Mouse (Mus musculus): Measurements from ENCODE around the gene Wdr83os. TPM values are rescaled to one million over a fixed set of nuclear protein-coding genes. Genes with fewer than 3 reads are reported as not detected.

Wdr83os gene
- polyA plus RNA-seq (2016; fragmentation: Nextera tagmentation; extraction: Ambion mirVana): 97.0 and 105 TPM in 2 replicates

GRCm38 (mm10) chr8:85080532-85081215 lies at the start of gene Wdr83os:
Wdr83os (plus strand) TSS chr8:85080740.
- Histone ChIP-seq H3K36me3 (peaks cover 35% of the 10 kb centered on the region), H3K9me3 (no peaks in the 10 kb centered on the region), H3K27ac (peak within 1 kb of the TSS; percentile 86), H3K27me3 (ENCODE audit: insufficient read depth, poor library complexity, severe bottlenecking) (no peaks in the 10 kb centered on the region), H3K4me1 (peaks cover 41% of the 10 kb centered on the region), H3K4me3 (peak within 1 kb of the TSS; percentile 90)
- WGBS: under 1% methylated on average over 30 of the region's 30 CpGs
- peak; percentile 88 for DNase-seq (ENCODE audit: low spot score)

GRCm38 (mm10) chr8:85032622-85033311 lies 47.8 kb upstream of the Wdr83os start:
- Histone ChIP-seq H3K4me3 (no peak overlapping the region), H3K36me3 (peaks cover 49% of the 10 kb centered on the region), H3K9me3 (no peaks in the 10 kb centered on the region), H3K27ac (no peak overlapping the region), H3K4me1 (peaks cover 32% of the 10 kb centered on the region), H3K27me3 (ENCODE audit: insufficient read depth, poor library complexity, severe bottlenecking) (no peaks in the 10 kb centered on the region)
- DNase-seq (ENCODE audit: low spot score): no peak
- 78% methylated on average over 4 of the region's 4 CpGs for WGBS

GRCm38 (mm10) chr8:85033867-85034266 lies 46.7 kb upstream of the Wdr83os start:
- no peaks in the 10 kb centered on the region for H3K9me3 ChIP-seq
- peaks cover 49% of the 10 kb centered on the region for H3K36me3 ChIP-seq
- H3K4me1 ChIP-seq: peaks cover 31% of the 10 kb centered on the region
- no peak for DNase-seq (ENCODE audit: low spot score)
- WGBS: 37% methylated on average over 1 of the region's 1 CpGs
- no peak overlapping the region for H3K4me3 ChIP-seq
- H3K27ac ChIP-seq: no peak overlapping the region
- no peaks in the 10 kb centered on the region for H3K27me3 ChIP-seq (ENCODE audit: insufficient read depth, poor library complexity, severe bottlenecking)

- Histone ChIP-seq H3K27me3 (ENCODE audit: insufficient read depth, poor library complexity, severe bottlenecking) (no peaks in the 10 kb centered on the region), H3K9me3 (no peaks in the 10 kb centered on the region), H3K36me3 (peaks cover 41% of the 10 kb centered on the region), H3K4me3 (peak overlapping the region; percentile 85), H3K4me1 (peaks cover 26% of the 10 kb centered on the region), H3K27ac (peak overlapping the region; percentile 96)
- peak; percentile 91 for DNase-seq (ENCODE audit: low spot score)
- 2% methylated on average over 13 of the region's 13 CpGs for WGBS
Measured at GRCm38 (mm10) chr8:85034764-85035163, 45.8 kb upstream of the Wdr83os start.

GRCm38 (mm10) chr8:85035165-85035727 lies 45.3 kb upstream of the Wdr83os start:
- H3K9me3 ChIP-seq: no peaks in the 10 kb centered on the region

GRCm38 (mm10) chr8:85035728-85036310 lies 44.7 kb upstream of the Wdr83os start:
- WGBS: 2% methylated on average over 15 of the region's 15 CpGs
- peaks cover 42% of the 10 kb centered on the region for H3K36me3 ChIP-seq

More at GRCm38 (mm10) chr8:85035165-85035727, 45.3 kb upstream of the Wdr83os start:
- Histone ChIP-seq H3K27ac (peak overlapping the region; percentile 96), H3K4me1 (peaks cover 26% of the 10 kb centered on the region), H3K36me3 (peaks cover 41% of the 10 kb centered on the region), H3K4me3 (peak overlapping the region; percentile 85), H3K27me3 (ENCODE audit: insufficient read depth, poor library complexity, severe bottlenecking) (no peaks in the 10 kb centered on the region)
- WGBS: 7% methylated on average over 12 of the region's 12 CpGs
- DNase-seq (ENCODE audit: low spot score): no peak

GRCm38 (mm10) chr8:85036381-85036717 lies 44.2 kb upstream of the Wdr83os start:
- Histone ChIP-seq H3K36me3 (peaks cover 43% of the 10 kb centered on the region), H3K27me3 (ENCODE audit: insufficient read depth, poor library complexity, severe bottlenecking) (no peaks in the 10 kb centered on the region), H3K4me1 (peaks cover 26% of the 10 kb centered on the region), H3K9me3 (no peaks in the 10 kb centered on the region), H3K4me3 (peak overlapping the region; percentile 85), H3K27ac (peak overlapping the region; percentile 96)
- under 1% methylated on average over 9 of the region's 9 CpGs for WGBS
- DNase-seq (ENCODE audit: low spot score): no peak

More at GRCm38 (mm10) chr8:85035728-85036310, 44.7 kb upstream of the Wdr83os start:
- H3K9me3 ChIP-seq: no peaks in the 10 kb centered on the region
- peak overlapping the region; percentile 85 for H3K4me3 ChIP-seq
- H3K27ac ChIP-seq: peak overlapping the region; percentile 96
- peaks cover 26% of the 10 kb centered on the region for H3K4me1 ChIP-seq
- H3K27me3 ChIP-seq (ENCODE audit: insufficient read depth, poor library complexity, severe bottlenecking): no peaks in the 10 kb centered on the region
- DNase-seq (ENCODE audit: low spot score): no peak

- peak; percentile 97 for DNase-seq (ENCODE audit: low spot score)
- Histone ChIP-seq H3K4me3 (peak within 1 kb of the TSS; percentile 85), H3K4me1 (peaks cover 26% of the 10 kb centered on the region), H3K27me3 (ENCODE audit: insufficient read depth, poor library complexity, severe bottlenecking) (no peaks in the 10 kb centered on the region), H3K27ac (peak within 1 kb of the TSS; percentile 96), H3K36me3 (peaks cover 43% of the 10 kb centered on the region), H3K9me3 (no peaks in the 10 kb centered on the region)
- WGBS: 1% methylated on average over 51 of the region's 59 CpGs
Measured at GRCm38 (mm10) chr8:85036718-85037365, 43.7 kb upstream of the Wdr83os start, which contains the start of gene Tnpo2. Tnpo2 (plus strand) TSS chr8:85036915.

- H3K36me3 ChIP-seq: peaks cover 43% of the 10 kb centered on the region
Measured at GRCm38 (mm10) chr8:85037366-85037680, 43.2 kb upstream of the Wdr83os start.

DNA sequence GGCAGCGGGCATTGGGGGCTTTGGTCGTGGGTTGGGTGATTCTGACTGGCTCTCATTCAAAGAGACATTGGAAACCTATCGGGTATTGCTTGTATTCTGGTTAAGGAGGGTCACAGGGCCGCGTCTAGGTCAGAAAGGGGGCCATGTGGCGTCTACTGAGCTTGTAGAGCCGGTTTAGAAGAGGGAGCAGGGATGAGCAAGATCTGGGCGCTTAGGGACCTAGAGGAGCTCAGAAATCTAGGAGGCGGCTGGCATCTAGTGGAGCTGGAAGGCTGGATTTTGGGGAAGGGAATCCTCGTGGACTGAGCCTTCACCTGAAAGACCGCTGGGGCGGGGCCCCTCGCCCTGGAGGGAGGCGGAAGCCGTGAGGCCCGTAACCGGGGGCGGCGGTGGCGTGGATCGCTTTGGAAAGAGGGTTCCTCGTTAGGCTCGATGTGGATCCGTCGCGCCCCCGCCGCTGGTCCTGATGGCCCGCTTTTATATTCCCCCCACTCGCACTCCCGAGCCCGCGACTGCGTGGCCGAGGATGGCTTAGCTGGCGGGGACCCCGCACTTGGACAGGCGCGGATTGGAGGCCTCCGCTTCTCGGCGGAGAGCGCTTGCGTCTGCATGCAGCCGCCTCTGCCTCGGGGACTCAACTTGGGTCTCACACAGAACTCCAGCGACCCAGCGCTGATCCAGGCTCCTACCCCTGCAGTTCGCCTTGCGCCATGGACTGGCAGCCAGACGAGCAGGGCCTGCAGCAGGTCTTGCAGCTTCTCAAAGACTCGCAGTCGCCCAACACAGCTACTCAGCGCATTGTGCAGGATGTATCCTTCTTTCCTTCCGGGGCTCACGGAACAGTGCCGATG lies 42.6 kb upstream of the Wdr83os start:
- Histone ChIP-seq H3K27me3 (ENCODE audit: insufficient read depth, poor library complexity, severe bottlenecking) (no peaks in the 10 kb centered on the region), H3K4me1 (peaks cover 26% of the 10 kb centered on the region), H3K27ac (peak overlapping the region; percentile 96), H3K36me3 (peaks cover 42% of the 10 kb centered on the region), H3K4me3 (peak overlapping the region; percentile 85), H3K9me3 (no peaks in the 10 kb centered on the region)
- peak; percentile 89 for DNase-seq (ENCODE audit: low spot score)
- WGBS: under 1% methylated on average over 57 of the region's 57 CpGs

More at GRCm38 (mm10) chr8:85037366-85037680, 43.2 kb upstream of the Wdr83os start:
- H3K27ac ChIP-seq: peak overlapping the region; percentile 96
- under 1% methylated on average over 14 of the region's 14 CpGs for WGBS
- H3K9me3 ChIP-seq: no peaks in the 10 kb centered on the region
- peak overlapping the region; percentile 85 for H3K4me3 ChIP-seq
- peaks cover 26% of the 10 kb centered on the region for H3K4me1 ChIP-seq
- no peak for DNase-seq (ENCODE audit: low spot score)
- H3K27me3 ChIP-seq (ENCODE audit: insufficient read depth, poor library complexity, severe bottlenecking): no peaks in the 10 kb centered on the region

- no peak for DNase-seq (ENCODE audit: low spot score)
Measured at GRCm38 (mm10) chr8:85043619-85044018, 36.9 kb upstream of the Wdr83os start.

DNA sequence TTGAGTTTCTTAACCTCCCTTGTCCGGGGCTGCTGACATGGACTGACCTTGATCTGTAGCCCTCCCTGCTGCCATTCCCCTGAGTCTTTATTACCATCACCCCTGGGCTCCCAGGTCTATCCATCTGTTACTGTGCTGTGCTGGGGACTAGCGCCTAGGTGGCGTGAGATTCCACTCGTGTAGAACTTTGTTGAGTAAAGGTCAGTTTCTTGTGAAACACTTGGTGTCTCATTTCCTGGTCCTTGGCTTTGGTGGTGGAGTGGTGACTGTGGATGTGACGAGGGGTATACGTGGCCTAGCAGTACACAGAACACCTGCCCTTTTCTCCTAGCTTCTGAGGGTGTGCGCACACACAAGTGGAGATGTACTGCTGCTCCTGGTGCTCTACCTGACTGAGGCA lies 23.2 kb upstream of the Wdr83os start:
- no peak for DNase-seq (ENCODE audit: low spot score)
- H3K9me3 ChIP-seq: no peaks in the 10 kb centered on the region
- no peaks in the 10 kb centered on the region for H3K27me3 ChIP-seq (ENCODE audit: insufficient read depth, poor library complexity, severe bottlenecking)
- H3K27ac ChIP-seq: no peak overlapping the region
- 85% methylated on average over 7 of the region's 7 CpGs for WGBS
- peaks cover 15% of the 10 kb centered on the region for H3K4me1 ChIP-seq
- H3K4me3 ChIP-seq: no peak overlapping the region
- peaks cover 51% of the 10 kb centered on the region for H3K36me3 ChIP-seq

More at GRCm38 (mm10) chr8:85043619-85044018, 36.9 kb upstream of the Wdr83os start:
- WGBS: 91% methylated on average over 6 of the region's 6 CpGs
- no peaks in the 10 kb centered on the region for H3K9me3 ChIP-seq
- H3K4me3 ChIP-seq: no peak overlapping the region
- H3K4me1 ChIP-seq: peaks cover 5% of the 10 kb centered on the region
- no peaks in the 10 kb centered on the region for H3K27me3 ChIP-seq (ENCODE audit: insufficient read depth, poor library complexity, severe bottlenecking)
- peaks cover 87% of the 10 kb centered on the region for H3K36me3 ChIP-seq
- no peak overlapping the region for H3K27ac ChIP-seq
